ENCODE assay signal across 18 mouse cellular contexts in the genomic region with DNA sequence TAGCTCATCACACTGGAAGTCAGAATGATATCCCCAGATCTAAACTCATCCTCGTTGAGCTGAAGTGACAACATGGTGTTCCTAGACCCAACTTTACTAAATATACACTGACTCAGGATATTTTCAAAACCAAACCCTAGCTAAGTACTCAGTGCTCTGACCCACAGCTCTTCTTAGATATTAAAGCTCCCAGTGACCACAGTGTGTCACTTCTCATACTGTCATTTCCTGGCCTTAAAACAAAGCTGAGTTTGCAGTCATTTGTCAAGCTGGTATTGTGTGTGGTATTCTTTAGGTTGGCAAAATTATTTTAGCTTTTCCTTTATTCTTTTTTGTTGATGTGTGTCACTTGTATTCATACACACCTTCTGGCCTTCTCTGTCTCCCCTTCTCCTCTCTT. TPM values are rescaled to one million over a fixed set of nuclear protein-coding genes. Genes with fewer than 3 reads are reported as not detected.
"Had no signal": no experiment of that assay in that cellular context is flagged by ENCODE, and none has a peak within 500 bp of the region (broad histone marks: within the 10 kb centered on the region; RNA-seq: fewer than 3 reads in every experiment).

No protein-coding gene starts in this region.

- H3K4me1 ChIP-seq: neural tube, embryonic 15.5 days; stomach, embryonic 15.5 days had no signal

- DNase-seq: lung, adult 18-20 months; lung, embryonic 14.5 days; lung, postnatal 10 days; lung, postnatal 4 days; midbrain, embryonic 14.5 days; right cerebral cortex, postnatal 14 days; thymus, adult 2 months; thymus, postnatal 25 days; thymus, postnatal 4 days had no signal

- H3K27ac ChIP-seq: liver, embryonic 14.5 days; midbrain, embryonic 12.5 days; neural tube, embryonic 13.5 days; neural tube, embryonic 15.5 days; stomach, embryonic 15.5 days; stomach, postnatal 0 days had no signal

- H3K36me3 ChIP-seq: midbrain, embryonic 12.5 days; neural tube, embryonic 13.5 days; neural tube, embryonic 15.5 days; stomach, embryonic 15.5 days had no signal

- H3K4me3 ChIP-seq: midbrain, embryonic 12.5 days; myocyte; neural tube, embryonic 13.5 days; neural tube, embryonic 15.5 days; stomach, embryonic 15.5 days had no signal

RNA-seq across cellular contexts. Expression of a gene that starts 36.4 kb away (rescaled TPM):
- polyA plus RNA-seq: lung, embryonic 14.5 days; neural tube, embryonic 11.5 days; spleen, adult 2 months had no signal
